Mouse (Mus musculus) hematopoietic multipotent progenitor cell, adult 10-12 weeks (in vitro differentiated cells): ENCODE data around the gene Ric1. TPM values are rescaled to one million over a fixed set of nuclear protein-coding genes. Genes with fewer than 3 reads are reported as not detected.

Experiments
- polyA plus RNA-seq: library from polyadenylated mRNA; stranded (reverse); fragments of >175 nt; gene quantifications from 2 replicates; pipeline ENCODE4 v1.2.3, GENCODE M21; 2012; ENCODE audit warnings: low replicate concordance

Gene Ric1
- polyA plus RNA-seq: 7.2 and 11.4 TPM in 2 replicates

DNA sequence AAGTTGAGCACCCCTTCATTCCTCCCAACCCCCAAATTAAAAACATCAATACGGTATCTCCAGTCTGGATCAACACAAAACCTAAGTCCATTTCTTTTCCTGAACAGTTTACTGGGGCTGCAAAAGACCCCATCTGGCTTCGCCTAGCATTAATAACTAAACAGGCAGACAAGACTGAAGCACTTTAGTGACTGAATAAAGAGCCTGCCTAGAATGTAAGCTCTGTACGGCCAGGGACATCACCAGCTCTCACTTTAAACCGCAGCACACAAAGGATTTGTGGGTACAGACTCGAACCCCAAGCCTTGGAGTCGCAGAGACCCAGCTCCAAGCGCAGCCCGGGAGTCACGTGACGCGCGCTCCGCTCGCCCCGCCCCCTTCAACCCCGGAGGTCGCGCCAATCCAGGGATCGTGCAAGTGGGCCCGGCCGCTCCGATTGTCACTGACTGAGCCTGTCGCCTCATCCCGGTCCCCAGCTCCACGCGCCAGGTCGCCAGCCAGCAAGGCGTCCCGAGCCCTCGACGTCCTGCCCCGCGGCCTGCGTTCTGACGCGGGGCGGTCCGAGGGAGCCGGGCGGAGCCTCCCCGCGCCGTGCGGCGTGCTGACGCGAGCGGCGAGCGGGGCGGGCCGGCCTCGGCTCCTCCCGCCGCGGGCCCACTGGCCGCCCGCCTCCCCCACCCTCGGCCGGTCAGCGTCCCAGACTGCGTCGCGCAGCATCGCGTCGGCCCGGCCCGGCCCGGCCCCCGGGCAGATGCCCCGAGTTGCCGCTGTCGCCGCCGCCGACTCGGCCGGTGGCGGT lies at the start of gene Ric1:
Gene Ric1, plus strand, starts transcription at position 646 of the 799 bp plus-strand sequence.

DNA sequence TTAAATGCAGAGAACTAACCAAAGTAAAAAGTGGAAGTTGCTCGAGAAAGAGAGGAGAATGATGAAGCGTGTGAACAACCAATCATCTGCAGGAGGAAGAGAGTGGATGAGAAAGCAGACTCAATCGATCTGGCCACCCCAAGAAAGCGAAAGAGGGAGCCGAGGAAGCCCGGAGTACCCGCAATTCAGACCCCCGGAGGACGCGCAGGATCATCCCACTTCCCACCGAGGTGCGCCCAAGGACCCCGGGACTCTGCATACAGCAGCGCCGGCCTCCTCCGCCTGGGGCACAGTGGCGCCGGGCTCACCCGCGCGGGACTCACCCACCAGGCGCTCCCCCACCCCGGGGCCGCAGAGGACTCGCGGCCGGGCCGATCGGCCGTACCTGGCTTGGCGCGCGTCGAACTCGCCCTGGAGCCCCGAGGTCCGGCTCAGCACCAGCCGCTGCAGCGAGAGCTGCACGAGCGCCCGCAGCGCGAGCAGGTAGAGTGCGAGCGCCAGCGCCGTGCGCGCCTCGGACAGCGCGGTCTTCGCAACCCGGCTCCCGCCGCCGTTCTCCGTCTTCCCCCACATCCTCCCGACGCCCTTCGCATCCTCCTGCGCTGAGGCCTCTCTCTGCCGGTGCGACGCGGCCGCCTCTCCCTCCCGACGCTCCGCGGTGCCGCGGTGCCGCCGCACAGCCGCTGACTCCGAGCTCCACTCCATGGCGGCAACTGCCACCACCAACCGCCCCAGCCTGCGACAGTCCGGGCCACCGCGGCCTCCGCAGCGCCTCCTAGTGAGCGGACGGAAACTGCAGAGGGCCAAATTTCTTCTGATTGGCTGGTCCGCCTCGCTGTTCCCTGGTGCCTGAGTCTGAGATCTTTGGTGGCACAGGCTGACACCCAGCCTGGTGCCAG lies 125.8 kb downstream of the Ric1 start, which contains the start of gene Ermp1:
Gene Ermp1, minus strand, starts transcription at position 765 of the 899 bp plus-strand sequence.

Other genes with a start within 250 kb of the Ric1 start
- gene Insl6, start 196.9 kb upstream of the Ric1 start, polyA plus RNA-seq: 1.5 and 3.3 TPM in 2 replicates
- gene Rln1, start 187.6 kb upstream of the Ric1 start, polyA plus RNA-seq: not detected in 2 replicates
- 68.8 and 93.2 TPM in 2 replicates for gene Plgrkt, start 154.9 kb upstream of the Ric1 start, polyA plus RNA-seq
- 2.1 and 4.5 TPM in 2 replicates for gene Cd274, start 154.8 kb upstream of the Ric1 start, polyA plus RNA-seq
- gene Pdcd1lg2, start 111.4 kb upstream of the Ric1 start, polyA plus RNA-seq: 0.25 and 0.54 TPM in 2 replicates
- 12.1 and 25.8 TPM in 2 replicates for gene Ermp1, start 126.1 kb downstream of the Ric1 start, polyA plus RNA-seq
- gene Mlana, start 175.5 kb downstream of the Ric1 start, polyA plus RNA-seq: not detected in 2 replicates